Mouse (Mus musculus) embryo, embryonic 10.5 days (tissue): ENCODE measurements around the gene Sstr2.
"Not testable (repeated sequence)": the region's sequence is repeated elsewhere in the genome, so short reads cannot be mapped to it uniquely, and the experiment has no call there.

Experiments used
- DNase-seq: peaks from one replicate; pipeline ENCODE4 v3.0.0-alpha.2; 2015; ENCODE audit warnings: low spot score

Gene Sstr2

DNA sequence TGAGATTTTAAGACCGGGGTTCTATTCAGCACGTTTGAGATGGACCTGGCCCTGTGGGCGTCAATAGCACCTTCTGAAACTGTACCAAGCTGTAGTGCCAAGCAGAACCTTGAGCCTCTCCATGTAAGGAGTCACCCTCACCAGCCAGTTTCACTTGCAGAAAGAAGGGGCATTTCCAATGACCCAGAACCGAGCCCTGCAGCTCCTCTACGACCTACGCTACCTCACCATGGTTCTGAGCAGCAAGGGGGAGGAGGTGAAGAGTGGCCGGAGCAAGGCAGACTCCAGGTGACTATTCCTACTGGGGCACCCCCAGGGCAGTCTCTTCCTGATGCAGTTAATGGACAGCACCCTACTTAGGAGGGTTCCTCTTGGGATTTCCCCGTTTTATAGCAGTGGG, 39.2 kb downstream of the Sstr2 start:
- DNase-seq: no peak

DNA sequence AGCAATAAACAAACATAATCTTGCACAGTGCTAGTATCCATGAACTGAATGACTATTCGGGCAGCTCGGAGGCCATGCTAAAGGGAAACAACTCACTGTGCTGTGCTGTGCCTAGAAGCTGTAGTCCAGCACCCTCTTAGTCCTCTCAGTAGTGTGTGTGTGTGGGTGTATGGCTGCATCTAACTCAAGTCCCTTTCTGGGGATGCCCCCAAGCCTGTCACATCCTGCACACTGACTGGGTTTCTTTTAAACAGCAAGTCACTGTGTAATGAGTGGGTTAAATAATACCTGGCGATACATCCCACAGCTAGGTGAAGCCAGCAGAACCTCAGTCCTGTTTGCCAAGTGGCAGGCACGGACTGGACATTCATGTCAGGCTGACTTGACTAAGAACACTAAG, 39.6 kb downstream of the Sstr2 start:
- no peak for DNase-seq

DNA sequence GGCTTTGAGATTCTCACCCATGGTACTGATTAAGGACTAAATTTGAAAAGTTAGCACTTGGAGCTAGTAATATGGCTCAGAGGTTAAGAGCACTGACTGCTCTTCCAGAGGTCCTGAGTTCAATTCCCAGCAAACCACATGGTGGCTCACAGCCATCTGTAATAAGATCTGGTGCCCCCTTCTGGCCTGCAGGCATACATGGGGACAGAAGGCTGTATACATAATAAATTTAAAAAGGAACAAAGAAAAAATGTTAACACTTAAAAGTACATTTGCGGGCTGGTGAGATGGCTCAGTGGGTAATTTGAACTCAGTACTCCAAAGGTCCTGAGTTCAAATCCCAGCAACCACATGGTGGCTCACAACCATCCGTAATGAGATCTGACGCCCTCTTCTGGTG, 41.1 kb downstream of the Sstr2 start:
- DNase-seq: not testable (repeated sequence)

DNA sequence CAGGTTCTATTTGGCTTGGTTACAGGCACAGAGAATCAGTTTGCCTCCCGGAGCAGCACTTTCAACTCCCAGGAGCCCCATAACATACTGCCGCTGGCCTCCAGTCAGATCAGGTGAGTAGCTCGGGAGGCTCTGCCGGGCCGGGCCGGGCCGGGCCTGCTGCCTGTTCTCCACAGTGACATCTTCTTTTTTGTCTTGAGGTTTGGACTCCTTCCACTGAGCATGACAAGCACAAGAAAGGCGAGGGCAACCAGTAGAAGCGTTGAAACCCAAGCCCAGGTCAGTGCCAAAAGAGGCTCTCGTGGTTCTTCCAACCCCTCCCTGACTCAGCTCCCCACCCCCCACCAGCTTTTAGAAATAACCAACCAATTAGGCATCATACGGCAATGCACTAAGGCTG, 41.8 kb downstream of the Sstr2 start:
- DNase-seq: no peak

DNA sequence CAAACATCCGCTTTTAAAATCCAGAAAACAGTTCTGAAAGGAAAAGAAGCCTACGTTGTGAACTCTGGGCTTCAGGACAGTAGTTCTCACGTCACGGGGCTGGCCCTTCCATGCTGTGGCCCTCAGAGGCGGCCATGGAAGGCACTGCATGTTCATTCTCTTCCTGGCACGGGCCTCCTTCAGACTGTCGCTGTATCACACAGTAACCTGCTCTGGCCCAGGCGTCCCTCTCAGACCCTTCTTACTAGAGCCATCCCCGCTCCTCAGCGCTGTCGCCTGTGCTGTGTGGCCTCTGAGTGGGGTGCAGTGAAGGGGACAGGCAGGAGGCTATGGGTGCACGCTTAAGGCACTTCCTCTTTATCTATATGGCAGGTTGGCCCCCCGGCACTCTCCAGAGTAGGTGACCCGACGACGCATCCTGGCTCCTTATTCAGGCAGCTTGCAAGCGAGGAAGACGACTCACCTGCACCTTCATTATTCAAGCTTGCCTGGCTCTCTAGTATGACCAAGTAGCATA, 42.8 kb downstream of the Sstr2 start:
- no peak for DNase-seq

DNA sequence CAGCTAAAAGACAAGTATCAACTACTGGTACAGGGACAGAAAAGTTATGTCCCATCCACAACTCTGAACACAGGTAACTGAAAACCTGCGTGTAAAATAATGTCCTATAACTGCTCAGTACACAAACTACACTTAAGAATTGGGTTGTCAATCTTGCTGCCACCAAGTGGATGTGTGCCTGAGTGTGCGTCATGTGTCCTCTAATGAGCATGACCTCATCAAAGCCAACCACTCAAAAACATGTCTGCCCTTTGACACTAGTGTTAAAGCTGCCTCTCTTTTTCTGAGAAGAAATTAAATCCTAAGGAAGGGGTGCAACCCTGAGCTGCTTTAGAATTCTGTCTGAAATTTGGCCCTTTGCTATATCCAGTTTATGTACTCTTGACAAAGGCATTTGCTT, 45.1 kb downstream of the Sstr2 start:
- no peak for DNase-seq

DNA sequence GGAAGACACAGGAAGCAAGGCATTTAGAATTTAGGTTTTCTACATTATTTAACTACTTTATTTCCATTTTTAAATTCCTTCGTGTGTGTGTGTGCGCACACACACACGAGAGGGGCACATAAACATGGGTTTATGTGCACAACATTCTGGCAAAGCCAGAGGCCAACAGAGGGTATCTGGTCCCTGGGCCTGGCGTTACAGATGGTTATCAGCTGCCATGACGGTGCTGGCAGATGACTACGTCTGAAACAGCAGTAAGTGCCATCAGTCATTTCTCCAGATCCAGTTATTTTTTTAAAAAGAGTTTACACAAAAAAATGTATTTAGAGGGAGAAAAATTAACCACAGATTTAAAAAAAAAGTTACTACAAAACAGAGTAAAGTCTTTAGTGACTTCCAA, 47.1 kb downstream of the Sstr2 start:
- no peak for DNase-seq

DNA sequence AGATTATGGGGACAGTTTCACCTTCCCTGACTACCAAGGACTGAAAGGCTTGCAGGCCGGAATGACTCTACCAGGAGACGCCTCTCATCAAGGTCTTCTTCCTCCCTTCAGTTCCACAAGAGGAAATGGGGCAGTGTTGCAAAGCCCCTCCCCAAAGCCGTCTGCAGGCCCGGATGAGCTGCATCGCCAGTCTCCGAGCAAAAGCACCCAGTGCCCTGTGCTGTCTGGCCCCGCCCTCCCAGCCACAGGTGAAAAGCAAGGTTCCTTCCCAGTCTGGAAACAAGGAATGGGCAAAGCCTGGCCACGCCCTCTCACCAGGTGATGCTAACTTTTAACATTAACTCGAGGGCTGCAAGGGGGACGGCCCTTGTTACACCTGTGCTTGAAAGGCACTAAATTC, 47.5 kb downstream of the Sstr2 start:
- no peak for DNase-seq

DNA sequence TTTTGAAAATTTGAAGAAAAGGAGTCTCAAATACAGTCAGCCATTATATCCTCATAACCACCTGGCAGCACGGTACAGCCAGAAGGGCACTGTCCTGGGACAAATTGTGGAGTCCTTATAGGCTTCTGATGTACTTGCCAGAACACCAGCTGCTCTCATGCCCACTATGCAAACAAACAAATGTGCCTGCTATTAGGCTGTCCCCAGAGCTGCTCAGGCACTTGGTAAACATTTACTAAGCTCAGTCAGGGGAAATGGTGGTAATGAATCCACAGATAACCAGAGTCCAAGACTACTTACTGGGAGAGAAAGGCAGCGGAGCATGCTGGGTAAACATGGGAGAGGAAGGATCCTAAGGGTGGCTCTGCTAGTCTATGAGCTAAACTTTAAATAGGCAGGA, 48.0 kb downstream of the Sstr2 start:
- DNase-seq: no peak

DNA sequence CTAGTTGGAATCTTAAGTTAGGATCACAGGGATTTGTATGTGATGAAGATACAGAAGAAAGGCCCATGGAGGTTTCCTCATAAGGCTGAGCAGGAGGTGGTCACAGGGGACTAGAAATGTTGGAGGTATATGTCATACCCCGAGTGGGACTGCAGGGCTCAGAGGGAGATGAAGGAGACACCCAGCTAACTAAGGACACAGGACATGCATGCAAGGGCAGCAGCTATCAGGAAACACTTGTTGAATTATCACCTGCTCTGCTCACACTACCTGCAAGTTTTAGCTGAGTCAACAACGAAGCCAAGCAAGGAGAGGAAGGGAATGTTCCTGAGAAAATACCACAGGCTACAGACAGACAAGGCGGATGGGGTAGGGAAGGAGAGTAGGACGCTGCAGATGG, 48.6 kb downstream of the Sstr2 start:
- DNase-seq: no peak

DNA sequence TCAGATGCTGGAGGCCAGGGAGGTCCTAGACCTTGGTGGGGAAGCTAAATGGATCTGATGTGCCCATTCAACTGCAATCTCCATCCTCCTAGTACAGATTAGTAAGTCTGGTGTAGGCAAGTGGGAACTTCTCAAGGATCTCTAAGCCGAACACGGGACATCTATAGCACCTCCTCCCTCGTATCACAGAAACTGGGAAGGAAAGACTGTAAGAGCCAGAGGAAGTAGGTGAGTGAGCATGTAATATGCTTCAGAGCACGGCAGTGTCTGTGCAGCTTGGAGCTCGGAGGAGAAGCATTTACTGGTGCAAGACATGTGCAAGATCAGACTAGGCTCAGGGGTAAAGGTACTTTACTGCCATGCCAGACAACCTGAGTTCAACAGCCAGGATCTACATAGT, 49.7 kb downstream of the Sstr2 start:
- no peak for DNase-seq

DNA sequence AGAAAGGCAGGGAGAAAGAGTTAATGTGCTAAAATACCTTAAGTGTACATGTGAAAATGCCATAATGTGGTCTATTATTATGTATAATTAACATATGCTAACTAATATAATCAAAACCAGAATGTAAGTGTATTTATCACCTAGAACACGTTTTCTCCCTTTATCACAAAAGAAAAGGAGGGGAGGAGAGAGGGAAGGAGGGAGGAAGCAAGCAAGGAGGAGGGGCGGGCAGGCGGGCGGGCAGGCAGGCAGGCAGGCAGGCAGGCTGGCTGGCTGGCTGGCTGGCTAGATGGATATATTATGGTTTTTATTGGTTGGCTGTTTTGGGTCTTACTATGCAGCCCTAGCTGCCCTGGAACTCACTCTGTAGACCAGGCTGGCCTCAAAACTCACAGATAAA, 50.6 kb downstream of the Sstr2 start:
- DNase-seq: no peak

DNA sequence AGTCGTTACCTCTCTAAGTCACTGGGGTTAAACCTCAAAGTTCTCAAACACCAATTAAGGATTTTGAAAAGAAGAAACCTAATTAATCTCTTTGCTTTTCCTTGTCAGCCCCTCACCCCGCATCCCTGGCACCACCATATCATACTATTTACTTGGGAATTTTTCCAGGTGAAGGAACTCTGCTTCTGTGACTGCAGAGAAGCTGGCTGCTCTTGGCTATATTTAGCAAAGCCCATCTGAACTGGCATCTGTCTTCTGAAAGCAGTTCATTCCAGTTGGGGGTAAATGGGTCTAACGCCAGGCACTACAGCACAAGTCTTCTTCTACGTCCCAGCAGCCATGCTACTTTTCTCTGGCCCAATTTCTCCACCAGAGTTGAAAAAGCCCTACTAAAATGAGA, 54.5 kb downstream of the Sstr2 start:
- DNase-seq: no peak

DNA sequence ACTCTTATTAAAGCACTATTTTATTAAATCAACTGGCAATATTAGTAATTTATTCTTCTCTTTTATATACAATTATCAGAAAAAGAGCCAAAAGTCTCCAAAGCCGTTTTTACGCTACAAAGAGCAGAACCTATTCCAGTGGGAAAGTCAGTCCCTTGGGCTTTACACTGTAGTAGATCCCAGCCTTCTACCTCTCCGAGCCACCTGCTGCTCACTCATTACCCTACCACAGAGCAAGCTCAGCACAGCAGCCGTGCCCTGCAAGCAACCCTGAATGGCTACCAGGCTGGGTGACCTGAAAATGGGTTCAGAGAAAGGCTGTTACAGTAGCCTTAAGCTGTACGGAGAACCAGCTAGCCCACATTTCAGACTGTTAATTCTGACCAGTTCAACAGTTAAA, 55.5 kb downstream of the Sstr2 start:
- DNase-seq: no peak
